Mouse (Mus musculus): Measurements from ENCODE around the gene Kcnj1. TPM values are rescaled to one million over a fixed set of nuclear protein-coding genes. Genes with fewer than 3 reads are reported as not detected.
A peak's percentile ranks its signal among the peaks of the same experiment; 100 is the strongest.

The Kcnj1 gene
- polyA plus RNA-seq, 1 experiment from 2014 or later, result not detected

DNA sequence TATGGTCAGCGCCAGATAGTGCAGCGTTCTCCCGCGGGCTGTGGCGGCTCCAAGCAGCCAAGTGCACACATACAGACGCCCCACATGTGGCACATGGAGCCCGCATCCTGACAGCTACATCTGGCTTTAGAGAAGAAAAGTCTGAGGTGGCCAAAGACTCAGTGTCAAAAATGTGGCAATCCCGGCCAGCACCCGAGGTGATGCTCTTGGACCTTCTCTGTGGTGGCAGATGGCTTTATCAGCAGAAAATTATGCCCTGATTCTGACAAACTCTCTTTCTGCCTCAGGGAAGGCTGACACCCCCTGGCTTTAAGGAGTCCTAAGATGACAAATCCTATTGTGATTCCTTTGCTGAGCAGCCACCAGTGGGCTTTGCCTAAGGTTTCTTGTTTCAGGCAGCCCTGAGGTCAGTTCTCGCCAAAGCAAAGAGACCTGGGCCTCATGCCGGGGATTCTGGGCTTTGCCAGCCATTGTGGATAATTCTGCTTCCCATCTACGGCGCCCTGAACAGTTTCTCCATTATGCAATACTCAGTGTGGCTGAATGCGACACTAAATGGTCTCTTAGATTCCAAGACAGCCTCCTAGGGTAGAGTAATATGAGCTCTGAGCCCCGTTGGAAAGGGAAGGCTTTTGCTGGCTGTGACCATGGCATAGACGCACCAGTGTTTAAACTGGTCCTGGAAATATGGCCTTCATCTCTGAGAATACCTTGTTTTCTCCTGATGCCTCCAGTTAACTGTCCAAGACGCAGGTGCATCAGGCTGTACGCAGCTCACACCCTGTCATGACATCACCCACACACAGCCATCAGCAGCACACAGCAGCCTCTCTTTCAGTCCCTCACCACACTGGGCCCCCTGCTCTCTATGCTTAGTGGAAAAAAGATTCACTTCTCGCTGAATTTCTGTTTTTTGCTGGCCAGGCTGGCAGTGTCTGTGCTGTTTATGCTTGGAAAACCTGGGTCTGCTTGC lies 62.2 kb downstream of the Kcnj1 start:
- WGBS, result 73% methylated on average over 19 of the region's 19 CpGs
- H3K27ac ChIP-seq (replicated peaks), result 0 out of 2 replicates have a peak overlapping the region, but pooled peaks have one; percentile 28

DNA sequence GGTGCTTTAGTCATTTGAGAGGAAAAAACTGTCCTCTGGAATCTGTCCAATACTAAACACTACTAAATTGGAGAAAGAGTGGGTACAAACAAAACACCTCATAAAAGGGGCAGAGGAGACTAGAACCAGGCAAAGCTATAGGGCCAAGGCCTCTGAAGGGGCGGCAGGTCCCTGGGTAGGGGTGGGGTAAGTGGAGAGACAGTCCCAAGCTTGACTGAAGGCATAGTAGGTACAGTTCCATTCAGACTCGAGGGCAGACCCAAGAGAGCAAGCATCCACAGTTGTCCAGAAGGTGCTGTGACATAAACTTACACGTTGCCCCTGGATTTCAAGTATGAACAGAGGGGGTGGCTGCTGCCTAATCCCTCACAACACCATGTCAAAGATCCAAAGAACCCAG lies 70.8 kb downstream of the Kcnj1 start:
- H3K27me3 ChIP-seq (ENCODE audit: low read depth, poor library complexity, severe bottlenecking), result no peaks in the 10 kb centered on the region
- no peak for DNase-seq (ENCODE audit: low spot score)
- no peaks in the 10 kb centered on the region for H3K4me1 ChIP-seq
- no peaks in the 10 kb centered on the region for H3K9me3 ChIP-seq (replicated peaks)
- no peak overlapping the region for H3K27ac ChIP-seq (replicated peaks)
- no peak overlapping the region for H3K4me3 ChIP-seq
- H3K36me3 ChIP-seq, result no peaks in the 10 kb centered on the region
- WGBS, result 65% methylated on average over 3 of the region's 3 CpGs

More for the DNA sequence above, 62.2 kb downstream of the Kcnj1 start:
- Histone ChIP-seq H3K36me3 (no peaks in the 10 kb centered on the region), H3K9me3 (replicated peaks) (no peaks in the 10 kb centered on the region), H3K4me1 (peaks cover 14% of the 10 kb centered on the region), H3K27me3 (ENCODE audit: low read depth, poor library complexity, severe bottlenecking) (no peaks in the 10 kb centered on the region), H3K4me3 (no peak overlapping the region)
- DNase-seq (ENCODE audit: low spot score), result peak; percentile 20

DNA sequence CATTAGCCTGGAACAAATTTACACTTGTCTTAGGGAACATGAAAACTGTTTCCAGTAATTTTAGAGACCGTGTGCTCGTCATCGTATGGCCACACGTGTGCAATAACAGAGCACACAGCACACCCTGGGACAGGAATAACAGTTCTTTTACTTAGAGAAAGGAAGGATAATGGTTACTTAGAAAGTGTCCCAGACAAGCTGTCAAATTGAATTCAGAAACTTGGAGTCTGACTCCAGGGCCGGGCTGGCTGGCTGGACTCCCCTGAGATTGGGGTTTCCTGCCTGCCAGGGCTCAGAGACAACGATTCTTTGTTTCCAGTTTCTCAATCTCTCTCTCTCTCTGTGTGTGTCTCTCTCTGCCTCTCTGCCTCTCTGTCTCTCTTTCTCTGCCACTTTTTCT lies 71.5 kb downstream of the Kcnj1 start:
- Histone ChIP-seq H3K4me3 (no peak overlapping the region), H3K9me3 (replicated peaks) (no peaks in the 10 kb centered on the region), H3K36me3 (no peaks in the 10 kb centered on the region), H3K27ac (replicated peaks) (no peak overlapping the region), H3K4me1 (no peaks in the 10 kb centered on the region), H3K27me3 (ENCODE audit: low read depth, poor library complexity, severe bottlenecking) (no peaks in the 10 kb centered on the region)
- DNase-seq (ENCODE audit: low spot score), result no peak
- 70% methylated on average over 6 of the region's 6 CpGs for WGBS

DNA sequence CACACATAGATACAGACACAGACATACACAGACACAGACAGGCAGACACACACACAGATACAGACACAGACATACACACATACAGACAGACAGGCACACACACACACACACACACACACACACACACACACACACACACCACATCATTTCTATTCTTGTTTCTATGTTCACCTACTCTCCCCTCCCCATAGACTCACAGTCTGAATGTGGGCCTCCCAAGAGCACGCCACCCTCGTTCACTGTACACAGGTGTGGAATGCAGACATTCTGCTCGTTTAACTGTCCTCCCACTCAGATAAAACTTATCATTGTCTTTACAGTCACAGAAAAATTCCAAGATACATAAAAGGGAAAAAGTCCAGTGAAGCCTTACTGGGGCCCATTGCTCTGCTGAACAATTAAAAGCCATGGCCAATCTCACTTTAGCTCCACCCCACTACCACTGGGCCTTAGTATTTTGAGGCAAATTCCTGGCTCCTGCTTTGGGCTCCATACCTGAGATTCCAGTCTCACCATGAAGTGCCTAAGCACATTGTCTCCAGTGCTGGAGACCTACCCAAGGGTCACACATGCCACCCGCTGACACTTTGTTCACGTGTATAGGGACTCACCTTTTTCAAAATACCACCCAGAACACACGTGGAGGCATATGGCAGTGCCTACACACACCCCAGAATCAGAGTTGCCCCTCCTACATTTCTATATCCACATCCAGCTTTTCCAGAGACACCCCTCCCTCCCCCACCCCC lies 72.3 kb downstream of the Kcnj1 start:
- Histone ChIP-seq H3K36me3 (no peaks in the 10 kb centered on the region), H3K4me3 (no peak overlapping the region), H3K4me1 (peaks cover 6% of the 10 kb centered on the region; the same call in 1 of the 2 replicates), H3K9me3 (replicated peaks) (no peaks in the 10 kb centered on the region), H3K27ac (replicated peaks) (no peak overlapping the region), H3K27me3 (ENCODE audit: low read depth, poor library complexity, severe bottlenecking) (no peaks in the 10 kb centered on the region)
- DNase-seq (ENCODE audit: low spot score), result no peak
- 82% methylated on average over 6 of the region's 6 CpGs for WGBS

DNA sequence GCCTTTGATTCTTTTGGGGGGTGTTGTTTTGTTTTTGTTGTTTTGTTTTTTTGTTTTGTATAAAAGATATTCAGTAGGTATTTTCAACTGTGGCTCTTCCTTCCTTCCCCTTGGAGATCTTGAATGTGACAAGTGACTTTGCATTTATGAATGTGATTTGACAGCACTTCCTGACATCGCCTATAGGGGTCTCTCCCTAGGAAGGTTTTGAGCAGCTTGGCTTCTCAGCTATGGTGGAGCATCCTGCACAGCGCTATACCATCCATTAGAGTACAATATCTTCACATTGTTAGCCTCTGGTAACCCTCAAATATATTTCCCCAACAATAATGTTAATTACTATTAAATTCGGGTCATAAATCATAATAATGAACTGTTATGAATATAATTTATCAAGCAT lies 73.5 kb downstream of the Kcnj1 start:
- 62% methylated on average over 3 of the region's 3 CpGs for WGBS
- H3K9me3 ChIP-seq (replicated peaks), result no peaks in the 10 kb centered on the region
- no peak overlapping the region for H3K4me3 ChIP-seq
- peaks cover 16% of the 10 kb centered on the region for H3K4me1 ChIP-seq
- H3K27ac ChIP-seq (replicated peaks), result no peak overlapping the region
- H3K36me3 ChIP-seq, result no peaks in the 10 kb centered on the region
- no peaks in the 10 kb centered on the region for H3K27me3 ChIP-seq (ENCODE audit: low read depth, poor library complexity, severe bottlenecking)
- DNase-seq (ENCODE audit: low spot score), result no peak

DNA sequence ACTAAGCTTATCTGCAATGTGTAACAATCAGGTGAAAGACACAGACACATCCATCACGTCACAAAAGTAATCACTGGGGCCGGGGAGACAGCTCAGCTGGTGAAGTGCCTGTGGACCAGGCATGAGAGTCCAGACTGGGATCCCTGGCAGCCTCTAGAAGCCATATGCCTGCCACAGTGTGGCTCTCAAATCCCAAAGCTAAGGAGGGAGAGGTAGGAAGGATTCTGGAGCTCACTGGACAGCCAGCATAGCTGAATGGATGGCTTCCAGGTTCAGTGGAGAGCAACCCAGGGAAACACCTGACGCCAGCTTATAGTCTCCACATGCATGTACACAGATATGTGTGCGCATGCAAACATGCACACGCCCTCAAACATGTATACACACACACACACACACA lies 76.5 kb downstream of the Kcnj1 start:
- Histone ChIP-seq H3K9me3 (replicated peaks) (no peaks in the 10 kb centered on the region), H3K27ac (replicated peaks) (no peak overlapping the region), H3K4me1 (peaks cover 23% of the 10 kb centered on the region), H3K27me3 (ENCODE audit: low read depth, poor library complexity, severe bottlenecking) (no peaks in the 10 kb centered on the region), H3K4me3 (no peak overlapping the region), H3K36me3 (no peaks in the 10 kb centered on the region)
- WGBS, result 86% methylated on average over 5 of the region's 5 CpGs
- DNase-seq (ENCODE audit: low spot score), result no peak

Other genes starting within 250 kb of the Kcnj1 start
- gene Kcnj5, start 28.1 kb upstream of the Kcnj1 start, polyA plus RNA-seq (2016; fragmentation: Nextera tagmentation; extraction: Ambion mirVana), result 0.20 and 0.36 TPM in 2 replicates
- gene Fli1, start 170.4 kb downstream of the Kcnj1 start, polyA plus RNA-seq (2016; fragmentation: Nextera tagmentation; extraction: Ambion mirVana), result 13.9 and 17.6 TPM in 2 replicates